Mouse (Mus musculus) lung, postnatal 36 days (tissue): ENCODE results near the gene Odf3l1.
"Not testable (repeated sequence)": the region's sequence is repeated elsewhere in the genome, so short reads cannot be mapped to it uniquely, and the experiment has no call there.

ENCODE experiments used
- DNase-seq: peaks from one replicate; pipeline ENCODE4 v3.0.0; 2022; ENCODE audit warnings: mixed read lengths

Gene Odf3l1

GRCm38 (mm10) chr9:56864216-56864729 lies at the start of gene Odf3l1:
TSS of gene Odf3l1 (minus strand) at chr9:56864679.
- no peak for DNase-seq

GRCm38 (mm10) chr9:56913991-56914390 lies 49.5 kb upstream of the Odf3l1 start:
- DNase-seq, result no peak

- DNase-seq, result no peak
These were observed 46.5 kb upstream of the Odf3l1 start for GRCm38 (mm10) chr9:56911017-56911416.

GRCm38 (mm10) chr9:56909991-56910390 lies 45.5 kb upstream of the Odf3l1 start:
- DNase-seq, result not testable (repeated sequence)

GRCm38 (mm10) chr9:56907549-56907948 lies 43.1 kb upstream of the Odf3l1 start:
- DNase-seq, result no peak

- DNase-seq, result no peak
These were observed 39.2 kb upstream of the Odf3l1 start for GRCm38 (mm10) chr9:56903662-56904061.

GRCm38 (mm10) chr9:56901187-56901586 lies 36.7 kb upstream of the Odf3l1 start:
- DNase-seq, result peak; percentile 60

- peak; percentile 19 for DNase-seq
These were observed 36.1 kb upstream of the Odf3l1 start for GRCm38 (mm10) chr9:56900571-56900970.

GRCm38 (mm10) chr9:56900060-56900459 lies 35.6 kb upstream of the Odf3l1 start:
- DNase-seq, result no peak

- DNase-seq, result no peak
These were observed 34.9 kb upstream of the Odf3l1 start for GRCm38 (mm10) chr9:56899409-56899808.

GRCm38 (mm10) chr9:56896779-56897178 lies 32.3 kb upstream of the Odf3l1 start:
- DNase-seq, result no peak

- DNase-seq, result peak; percentile 73
These were observed 29.5 kb upstream of the Odf3l1 start for GRCm38 (mm10) chr9:56894006-56894405.

GRCm38 (mm10) chr9:56893313-56893712 lies 28.8 kb upstream of the Odf3l1 start:
- DNase-seq, result no peak

- DNase-seq, result no peak
These were observed 27.6 kb upstream of the Odf3l1 start for GRCm38 (mm10) chr9:56892111-56892510.

GRCm38 (mm10) chr9:56891517-56892011 lies 27.1 kb upstream of the Odf3l1 start:
- peak; percentile 86 for DNase-seq

GRCm38 (mm10) chr9:56890522-56891250 lies 26.2 kb upstream of the Odf3l1 start:
- no peak for DNase-seq

GRCm38 (mm10) chr9:56889817-56890216 lies 25.3 kb upstream of the Odf3l1 start:
- peak; percentile 90 for DNase-seq

- DNase-seq, result no peak
These were observed 23.1 kb upstream of the Odf3l1 start for GRCm38 (mm10) chr9:56887581-56887980.

GRCm38 (mm10) chr9:56886601-56887000 lies 22.1 kb upstream of the Odf3l1 start:
- DNase-seq, result no peak

- DNase-seq, result no peak
These were observed 21.6 kb upstream of the Odf3l1 start for GRCm38 (mm10) chr9:56886113-56886512.

- no peak for DNase-seq
These were observed 19.8 kb upstream of the Odf3l1 start for GRCm38 (mm10) chr9:56884328-56884727.

- no peak for DNase-seq
These were observed 19.0 kb upstream of the Odf3l1 start for GRCm38 (mm10) chr9:56883470-56883869.

- peak; percentile 21 for DNase-seq
These were observed 18.3 kb upstream of the Odf3l1 start for GRCm38 (mm10) chr9:56882818-56883217.

- no peak for DNase-seq
These were observed 17.8 kb upstream of the Odf3l1 start for GRCm38 (mm10) chr9:56882283-56882682.
